Mouse (Mus musculus): ENCODE measurements around the gene Sv2a.

DNA sequence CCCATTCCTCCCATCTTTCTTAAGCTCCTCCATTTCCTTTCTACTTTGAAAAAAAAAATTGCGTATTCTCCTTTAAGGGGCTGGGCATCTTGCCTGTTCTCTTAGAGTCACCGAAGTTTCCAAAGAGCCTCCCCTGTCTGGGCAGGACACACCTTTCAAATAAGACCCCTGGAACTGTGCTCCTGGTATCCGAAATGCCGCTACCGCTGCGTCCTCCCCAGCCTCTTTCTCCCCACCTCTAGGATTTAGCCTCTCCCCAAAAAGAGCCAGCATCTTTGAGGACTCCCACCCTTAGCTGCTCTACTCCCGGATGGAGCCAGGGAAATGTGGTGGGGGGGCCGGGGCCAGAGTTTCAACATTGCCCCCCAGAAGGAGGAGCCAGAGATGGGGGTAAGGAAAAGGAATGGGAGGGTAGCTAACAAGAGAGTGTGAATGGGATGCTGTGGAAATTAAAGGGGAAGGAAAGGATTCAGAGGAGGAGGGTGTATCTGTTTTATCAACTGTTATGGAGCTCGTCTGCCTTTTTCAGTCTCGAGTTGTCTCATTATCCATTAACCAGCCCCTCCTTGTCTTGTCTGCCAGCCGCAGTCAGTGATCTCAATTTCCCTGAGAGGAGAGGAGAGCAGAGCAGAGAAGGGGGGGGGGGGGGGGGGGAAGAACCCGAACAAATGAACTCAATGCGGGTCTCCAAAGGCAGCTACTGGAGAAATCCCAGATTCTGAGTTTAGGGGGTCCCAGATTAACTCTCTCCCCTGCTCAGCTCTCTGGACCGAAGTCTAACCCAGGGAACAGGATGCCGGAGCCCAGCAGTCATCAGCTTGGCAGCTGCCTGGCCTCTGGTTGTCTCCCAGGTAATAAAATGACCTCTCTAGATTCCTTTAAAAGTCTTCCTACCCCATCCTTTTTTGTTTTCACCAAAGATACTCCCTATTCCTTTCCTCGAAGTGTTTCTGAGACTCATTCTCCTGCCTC lies 18.8 kb upstream of the Sv2a start, which contains the start of gene Mtmr11:
- TF ChIP-seq MAFK (IDR thresholded peaks at IDR 0.05; ENCODE audit: insufficient read depth, low read depth, low read length), result no peak
- no peak for TF ChIP-seq ZNF384 (IDR thresholded peaks at IDR 0.05; ENCODE audit: low read depth, low read length)
- TF ChIP-seq CHD2 (IDR thresholded peaks at IDR 0.05; ENCODE audit: low read depth, low read length), result no peak
- no peak for TF ChIP-seq ZC3H11A (IDR thresholded peaks at IDR 0.05; ENCODE audit: borderline replicate concordance, low read depth, low read length)
- no peak for TF ChIP-seq HCFC1 (IDR thresholded peaks at IDR 0.05; ENCODE audit: borderline replicate concordance, insufficient read depth, low read length)

Measured in ES-E14 (cell line).